Mouse (Mus musculus) liver, embryonic 14.5 days (tissue): ENCODE data around the gene Ntng2. TPM values are rescaled to one million over a fixed set of nuclear protein-coding genes. Genes with fewer than 3 reads are reported as not detected.

Experiments used
- ATAC-seq: fragments of 200-750 bp; cut with Nextera tagmentation; 2 replicates; pipeline ENCODE4 v1.8.0; 2017; ENCODE audit warnings: moderate number of reproducible peaks, mild to moderate bottlenecking, moderate library complexity; ENCODE audit not compliant: insufficient read depth
- DNase-seq, 3 experiments: peaks; one replicate each; pipeline ENCODE4 v3.0.0-alpha.2; 2012 to 2013; ENCODE audit warnings: low read depth in 3 of 3, low spot score in 3 of 3
- H3K27ac ChIP-seq: fragments of 300-500 bp; sonication (generic); 2 replicates; pipeline ENCODE4 v1.5.1; 2014; ENCODE audit warnings: moderate library complexity, mild to moderate bottlenecking, control low read depth, inconsistent platforms
- H3K27me3 ChIP-seq: fragments of 300-500 bp; sonication (generic); 2 replicates; pipeline ENCODE4 v1.6.1; 2014; ENCODE audit warnings: mild to moderate bottlenecking, low read length, moderate library complexity; ENCODE audit not compliant: control insufficient read depth, insufficient read depth
- H3K36me3 ChIP-seq: fragments of 300-500 bp; sonication (generic); replicated peaks from 2 replicates; pipeline ENCODE4 v1.6.1; 2014; ENCODE audit warnings: low read depth; ENCODE audit not compliant: control insufficient read depth, insufficient read depth
- H3K4me1 ChIP-seq, 2 experiments: fragments of 200-500 bp in 1 of 2; fragments of 300-500 bp in 1 of 2; sonication (generic) in 1 of 2; replicated peaks; 2 replicates each; pipeline ENCODE4 v1.6.1; 2012 to 2014; ENCODE audit warnings: antibody characterized with exemption in 1 of 2, inconsistent platforms in 1 of 2, low read length in 1 of 2; ENCODE audit not compliant: control insufficient read depth in 2 of 2, insufficient read depth in 2 of 2
- H3K4me2 ChIP-seq: fragments of 300-500 bp; sonication (generic); 2 replicates; pipeline ENCODE4 v1.6.1; 2014; ENCODE audit warnings: low read depth, mild to moderate bottlenecking, control low read depth, moderate library complexity
- H3K4me3 ChIP-seq, 2 experiments: fragments of 200-500 bp in 1 of 2; fragments of 300-500 bp in 1 of 2; sonication (generic) in 1 of 2; 2 replicates each; pipeline ENCODE4 v1.5.1; 2012 to 2014; ENCODE audit warnings: low read depth in 2 of 2, low read length in 2 of 2, mild to moderate bottlenecking in 2 of 2, control low read depth in 1 of 2, inconsistent platforms in 1 of 2, moderate library complexity in 1 of 2; ENCODE audit not compliant: insufficient read depth in 1 of 2
- H3K9ac ChIP-seq: fragments of 300-500 bp; sonication (generic); replicated peaks from 2 replicates; pipeline ENCODE4 v1.6.1; 2014; ENCODE audit warnings: mild to moderate bottlenecking, control low read depth, moderate library complexity
- H3K9me3 ChIP-seq: fragments of 300-500 bp; sonication (generic); 2 replicates; pipeline ENCODE4 v1.6.1; 2016; ENCODE audit warnings: low read length, mixed read lengths; ENCODE audit not compliant: control insufficient read depth
- CTCF ChIP-seq: IDR thresholded peaks from 2 replicates; pipeline ENCODE4 v1.5.1; 2016; ENCODE audit warnings: antibody characterized with exemption, low read depth, control low read depth
- EP300 ChIP-seq: IDR thresholded peaks from 2 replicates; pipeline ENCODE4 v1.6.1; 2016; ENCODE audit warnings: antibody characterized with exemption, low read depth
- WGBS: fragments of 180-500 bp; shearing (Covaris S2); extraction: QIAGEN DNeasy Blood & Tissue Kit; methylation state at CpG from one replicate; pipeline ENCODE4 v1.1.7; 2014; ENCODE audit not compliant: insufficient replicate concordance; 5-methylcytosine and 5-hydroxymethylcytosine counted together
- polyA plus RNA-seq, 2 experiments: library from polyadenylated mRNA; depleted of rRNA in 1 of 2; stranded (reverse) in 1 of 2; unstranded in 1 of 2; fragments of >200 nt; fragmentation: Nextera tagmentation in 1 of 2; extraction: Ambion mirVana in 1 of 2; gene quantifications; 2 replicates each; pipeline versions ENCODE4 v1.2.1 to v1.2.3; 2012 to 2014

Ntng2 gene
- polyA plus RNA-seq, 2 experiments = 0.22 to 0.34 TPM

DNA sequence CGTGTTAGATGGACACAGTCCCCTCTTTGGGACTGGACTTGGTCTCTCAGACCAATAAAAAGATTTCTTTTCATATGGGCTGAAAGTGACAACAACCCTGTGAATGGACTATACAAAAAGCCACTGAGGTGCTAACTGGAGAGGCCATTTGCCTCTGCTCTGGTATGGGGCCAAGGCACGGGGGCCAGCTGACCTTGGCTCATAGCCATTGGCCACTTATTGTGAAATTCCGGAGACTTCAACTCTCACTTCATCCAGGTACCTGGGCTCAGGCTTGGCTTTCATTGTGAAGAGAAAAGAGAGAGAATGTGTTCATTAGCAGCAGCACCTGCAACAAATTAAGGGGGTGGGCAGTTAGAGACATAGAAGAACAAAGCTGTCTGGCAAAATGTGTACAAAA lies 4.3 kb downstream of the Ntng2 start:
- Histone ChIP-seq H3K9me3 (no peaks in the 10 kb centered on the region), H3K27ac (no peak overlapping the region), H3K4me1 (no peaks in the 10 kb centered on the region), H3K27me3 (peaks cover 55% of the 10 kb centered on the region), H3K4me2 (no peak overlapping the region), H3K4me3 (no peak overlapping the region), H3K9ac (no peak overlapping the region), H3K36me3 (no peaks in the 10 kb centered on the region)
- no peak for TF ChIP-seq CTCF
- TF ChIP-seq EP300 = no peak
- ATAC-seq = no peak
- 34% methylated on average over 3 of the region's 3 CpGs for WGBS
- no peak for DNase-seq

DNA sequence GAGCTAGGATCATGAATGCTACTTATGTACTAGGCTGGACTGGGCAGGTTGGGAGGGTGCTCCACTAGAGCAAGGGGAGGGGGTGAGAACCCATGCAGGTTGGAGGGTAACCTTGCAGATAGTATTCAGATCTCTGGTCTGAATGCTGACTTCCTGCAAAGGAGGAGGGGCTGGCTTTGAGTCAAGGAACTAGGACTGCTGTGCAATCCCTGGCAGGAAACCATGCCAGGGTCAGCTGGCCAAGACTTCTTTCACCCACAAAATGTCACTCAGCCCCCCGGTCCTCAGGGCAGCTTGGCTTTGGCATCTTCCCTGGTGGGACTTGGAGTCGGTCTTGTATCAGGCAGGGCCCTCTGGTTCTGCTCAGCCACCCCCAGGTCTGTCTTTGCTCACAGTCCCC lies 5.4 kb downstream of the Ntng2 start:
- WGBS = 55% methylated on average over 2 of the region's 2 CpGs
- H3K9ac ChIP-seq = no peak overlapping the region
- H3K36me3 ChIP-seq = no peaks in the 10 kb centered on the region
- TF ChIP-seq EP300 (no peak), CTCF (no peak)
- H3K4me1 ChIP-seq = no peaks in the 10 kb centered on the region
- H3K27ac ChIP-seq = no peak overlapping the region
- ATAC-seq = no peak
- no peak overlapping the region for H3K4me3 ChIP-seq
- H3K9me3 ChIP-seq = no peaks in the 10 kb centered on the region
- no peak overlapping the region for H3K4me2 ChIP-seq
- H3K27me3 ChIP-seq = peaks cover 43% of the 10 kb centered on the region
- no peak for DNase-seq

DNA sequence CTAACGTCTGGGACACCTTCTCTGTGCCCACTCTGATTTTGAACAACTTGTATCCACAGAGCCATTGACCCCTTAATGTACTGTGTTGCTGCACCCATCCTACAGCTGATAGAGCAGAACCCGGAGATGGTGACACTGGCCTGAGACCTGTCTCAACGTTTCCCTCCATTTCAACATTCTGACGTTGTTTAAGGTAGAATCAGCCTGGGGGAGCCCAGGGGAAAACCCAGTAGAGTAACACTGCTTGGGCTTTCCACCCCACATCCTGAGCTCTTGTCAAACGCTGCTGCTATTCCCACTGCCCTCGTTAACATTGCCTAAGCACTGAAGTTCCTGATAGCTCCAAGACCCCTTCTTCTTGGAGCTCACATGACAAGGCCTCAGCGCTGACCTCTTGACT lies 5.9 kb downstream of the Ntng2 start:
- Histone ChIP-seq H3K36me3 (no peaks in the 10 kb centered on the region), H3K4me3 (no peak overlapping the region)
- no peak for TF ChIP-seq EP300
- TF ChIP-seq CTCF = no peak

DNA sequence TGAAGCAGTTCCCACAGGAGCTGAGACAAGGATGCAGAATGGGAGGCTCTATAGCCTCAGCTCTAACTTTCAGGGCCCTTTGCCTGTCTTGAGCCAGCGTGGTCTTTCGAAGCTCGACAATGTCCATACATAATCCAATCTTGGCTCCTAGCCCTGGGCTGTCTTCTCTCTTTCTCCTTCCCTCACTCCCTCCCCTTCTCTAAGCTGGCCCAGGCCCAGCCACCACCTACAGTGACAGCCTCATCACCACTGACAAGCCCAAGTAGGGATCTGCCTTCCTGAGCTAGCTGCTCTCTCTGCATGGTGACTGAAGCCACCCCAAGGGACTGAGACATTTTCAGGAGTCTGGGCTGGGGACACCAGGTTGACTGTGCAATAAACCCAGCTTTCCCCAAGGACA lies 6.5 kb downstream of the Ntng2 start:
- DNase-seq (no peak), ATAC-seq (no peak)
- H3K4me3 ChIP-seq = no peak overlapping the region
- H3K36me3 ChIP-seq = no peaks in the 10 kb centered on the region
- H3K9me3 ChIP-seq = no peaks in the 10 kb centered on the region
- no peak for TF ChIP-seq CTCF
- no peak for TF ChIP-seq EP300
- no peak overlapping the region for H3K27ac ChIP-seq
- no peaks in the 10 kb centered on the region for H3K4me1 ChIP-seq
- H3K4me2 ChIP-seq = no peak overlapping the region
- 67% methylated on average over 3 of the region's 3 CpGs for WGBS
- H3K27me3 ChIP-seq = peaks cover 32% of the 10 kb centered on the region
- no peak overlapping the region for H3K9ac ChIP-seq

More for the DNA sequence above, 5.9 kb downstream of the Ntng2 start:
- WGBS = 46% methylated on average over 7 of the region's 7 CpGs
- no peak overlapping the region for H3K9ac ChIP-seq
- no peak for DNase-seq
- no peak overlapping the region for H3K4me2 ChIP-seq
- no peaks in the 10 kb centered on the region for H3K9me3 ChIP-seq
- H3K27me3 ChIP-seq = peaks cover 38% of the 10 kb centered on the region
- H3K27ac ChIP-seq = no peak overlapping the region
- no peak for ATAC-seq
- no peaks in the 10 kb centered on the region for H3K4me1 ChIP-seq

DNA sequence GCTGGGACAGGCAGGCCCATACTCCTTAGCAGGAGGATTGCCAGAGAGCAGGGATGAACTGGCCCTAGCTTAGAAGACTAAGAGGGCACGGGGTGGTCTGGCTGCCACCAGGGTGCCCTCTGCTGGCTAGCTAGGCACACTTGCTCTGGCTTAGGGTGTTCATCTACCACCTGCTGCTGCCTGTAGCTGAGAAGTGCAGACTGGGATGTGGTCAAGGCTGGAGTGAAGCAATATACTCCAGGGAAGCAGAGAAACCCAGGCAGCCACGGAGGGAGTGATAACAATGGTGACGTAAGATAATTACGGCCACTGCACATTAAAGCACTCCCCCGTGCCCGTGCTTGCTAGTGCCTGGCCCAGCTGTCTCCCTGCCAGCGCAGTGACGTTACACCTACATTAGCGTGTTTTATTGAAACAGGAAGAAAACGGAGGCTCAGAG lies 7.4 kb downstream of the Ntng2 start:
- H3K9me3 ChIP-seq = no peaks in the 10 kb centered on the region
- H3K4me1 ChIP-seq = no peaks in the 10 kb centered on the region
- H3K27me3 ChIP-seq = peaks cover 23% of the 10 kb centered on the region
- no peak overlapping the region for H3K4me3 ChIP-seq
- WGBS = 18% methylated on average over 10 of the region's 10 CpGs
- H3K27ac ChIP-seq = no peak overlapping the region
- no peaks in the 10 kb centered on the region for H3K36me3 ChIP-seq
- DNase-seq = no peak
- no peak overlapping the region for H3K9ac ChIP-seq
- no peak for TF ChIP-seq EP300
- peak; percentile 54 for TF ChIP-seq CTCF
- H3K4me2 ChIP-seq = no peak overlapping the region
- no peak for ATAC-seq

DNA sequence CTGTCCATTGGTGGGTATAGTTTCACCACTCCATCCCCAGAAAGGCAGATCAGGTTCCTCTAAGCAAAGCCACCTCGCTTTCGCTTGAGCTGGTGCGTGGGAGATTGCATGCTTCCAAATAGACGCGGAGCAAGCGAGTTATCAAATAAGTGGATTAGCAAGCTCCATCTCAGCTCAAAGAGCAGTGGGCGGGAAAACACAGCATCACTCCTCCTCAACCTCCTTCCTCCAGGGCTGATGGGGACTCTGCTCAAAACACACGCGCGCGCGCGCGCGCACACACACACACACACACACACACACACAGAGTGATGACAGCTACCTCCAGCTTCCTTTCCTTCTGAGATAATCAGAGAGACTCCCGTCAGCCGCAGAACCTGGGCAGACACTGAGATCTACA lies 13.5 kb downstream of the Ntng2 start:
- TF ChIP-seq CTCF (no peak), EP300 (no peak)
- no peak for DNase-seq
- H3K27ac ChIP-seq = no peak overlapping the region

More for the DNA sequence above, 13.5 kb downstream of the Ntng2 start:
- no peak for ATAC-seq
- Histone ChIP-seq H3K27me3 (no peaks in the 10 kb centered on the region; the same call in 1 of the 2 replicates), H3K9me3 (no peaks in the 10 kb centered on the region), H3K36me3 (no peaks in the 10 kb centered on the region), H3K4me3 (no peak overlapping the region), H3K4me1 (no peaks in the 10 kb centered on the region), H3K9ac (no peak overlapping the region), H3K4me2 (no peak overlapping the region)
- 62% methylated on average over 17 of the region's 17 CpGs for WGBS
